Mouse (Mus musculus) liver, embryonic 14.5 days (tissue): ENCODE data around the gene Aar2. TPM values are rescaled to one million over a fixed set of nuclear protein-coding genes. Genes with fewer than 3 reads are reported as not detected.

Experiments used
- ATAC-seq: fragments of 200-750 bp; cut with Nextera tagmentation; 2 replicates; pipeline ENCODE4 v1.8.0; 2017; ENCODE audit warnings: moderate number of reproducible peaks, mild to moderate bottlenecking, moderate library complexity; ENCODE audit not compliant: insufficient read depth
- DNase-seq, 3 experiments: peaks; one replicate each; pipeline ENCODE4 v3.0.0-alpha.2; 2012 to 2013; ENCODE audit warnings: low read depth in 3 of 3, low spot score in 3 of 3
- H3K27ac ChIP-seq: fragments of 300-500 bp; sonication (generic); 2 replicates; pipeline ENCODE4 v1.5.1; 2014; ENCODE audit warnings: moderate library complexity, mild to moderate bottlenecking, control low read depth, inconsistent platforms
- H3K27me3 ChIP-seq: fragments of 300-500 bp; sonication (generic); 2 replicates; pipeline ENCODE4 v1.6.1; 2014; ENCODE audit warnings: mild to moderate bottlenecking, low read length, moderate library complexity; ENCODE audit not compliant: control insufficient read depth, insufficient read depth
- H3K36me3 ChIP-seq: fragments of 300-500 bp; sonication (generic); replicated peaks from 2 replicates; pipeline ENCODE4 v1.6.1; 2014; ENCODE audit warnings: low read depth; ENCODE audit not compliant: control insufficient read depth, insufficient read depth
- H3K4me1 ChIP-seq, 2 experiments: fragments of 200-500 bp in 1 of 2; fragments of 300-500 bp in 1 of 2; sonication (generic) in 1 of 2; replicated peaks; 2 replicates each; pipeline ENCODE4 v1.6.1; 2012 to 2014; ENCODE audit warnings: antibody characterized with exemption in 1 of 2, inconsistent platforms in 1 of 2, low read length in 1 of 2; ENCODE audit not compliant: control insufficient read depth in 2 of 2, insufficient read depth in 2 of 2
- H3K4me2 ChIP-seq: fragments of 300-500 bp; sonication (generic); 2 replicates; pipeline ENCODE4 v1.6.1; 2014; ENCODE audit warnings: low read depth, mild to moderate bottlenecking, control low read depth, moderate library complexity
- H3K4me3 ChIP-seq, 2 experiments: fragments of 200-500 bp in 1 of 2; fragments of 300-500 bp in 1 of 2; sonication (generic) in 1 of 2; 2 replicates each; pipeline ENCODE4 v1.5.1; 2012 to 2014; ENCODE audit warnings: low read depth in 2 of 2, low read length in 2 of 2, mild to moderate bottlenecking in 2 of 2, control low read depth in 1 of 2, inconsistent platforms in 1 of 2, moderate library complexity in 1 of 2; ENCODE audit not compliant: insufficient read depth in 1 of 2
- H3K9ac ChIP-seq: fragments of 300-500 bp; sonication (generic); replicated peaks from 2 replicates; pipeline ENCODE4 v1.6.1; 2014; ENCODE audit warnings: mild to moderate bottlenecking, control low read depth, moderate library complexity
- H3K9me3 ChIP-seq: fragments of 300-500 bp; sonication (generic); 2 replicates; pipeline ENCODE4 v1.6.1; 2016; ENCODE audit warnings: low read length, mixed read lengths; ENCODE audit not compliant: control insufficient read depth
- CTCF ChIP-seq: IDR thresholded peaks from 2 replicates; pipeline ENCODE4 v1.5.1; 2016; ENCODE audit warnings: antibody characterized with exemption, low read depth, control low read depth
- EP300 ChIP-seq: IDR thresholded peaks from 2 replicates; pipeline ENCODE4 v1.6.1; 2016; ENCODE audit warnings: antibody characterized with exemption, low read depth
- WGBS: fragments of 180-500 bp; shearing (Covaris S2); extraction: QIAGEN DNeasy Blood & Tissue Kit; methylation state at CpG from one replicate; pipeline ENCODE4 v1.1.7; 2014; ENCODE audit not compliant: insufficient replicate concordance; 5-methylcytosine and 5-hydroxymethylcytosine counted together
- polyA plus RNA-seq, 2 experiments: library from polyadenylated mRNA; depleted of rRNA in 1 of 2; stranded (reverse) in 1 of 2; unstranded in 1 of 2; fragments of >200 nt; fragmentation: Nextera tagmentation in 1 of 2; extraction: Ambion mirVana in 1 of 2; gene quantifications; 2 replicates each; pipeline versions ENCODE4 v1.2.1 to v1.2.3; 2012 to 2014

Gene Aar2
- polyA plus RNA-seq, 2 experiments: 6.0 to 13.2 TPM

GRCm38 (mm10) chr2:156561808-156562207 is 14.4 kb downstream of the Aar2 start:
- Histone ChIP-seq H3K9me3 (no peaks in the 10 kb centered on the region), H3K4me3 (no peak overlapping the region), H3K27me3 (no peaks in the 10 kb centered on the region), H3K9ac (no peak overlapping the region), H3K4me2 (no peak overlapping the region), H3K27ac (no peak overlapping the region), H3K36me3 (peaks cover 9% of the 10 kb centered on the region), H3K4me1 (peaks cover 0 to 6% of the 10 kb centered on the region in 2 experiments; a peak in 1 of 4 replicates)
- ATAC-seq (no peak), DNase-seq (peak in 1 of 3 experiments; percentile 9)
- no peak for TF ChIP-seq EP300
- TF ChIP-seq CTCF: no peak
- 10% methylated on average over 2 of the region's 2 CpGs for WGBS

- ATAC-seq: no peak
- peaks cover 10% of the 10 kb centered on the region for H3K36me3 ChIP-seq
- WGBS: 75% methylated on average over 5 of the region's 5 CpGs
Measured at GRCm38 (mm10) chr2:156563557-156563956, 16.2 kb downstream of the Aar2 start.

GRCm38 (mm10) chr2:156566512-156566911 is 19.1 kb downstream of the Aar2 start:
- ATAC-seq (no peak), DNase-seq (no peak)
- Histone ChIP-seq H3K9ac (no peak overlapping the region), H3K4me1 (peaks cover 0 to 4% of the 10 kb centered on the region in 2 experiments; a peak in 1 of 4 replicates), H3K36me3 (peaks cover 3% of the 10 kb centered on the region), H3K4me2 (no peak overlapping the region), H3K27ac (no peak overlapping the region), H3K4me3 (no peak overlapping the region), H3K27me3 (no peaks in the 10 kb centered on the region), H3K9me3 (no peaks in the 10 kb centered on the region)
- TF ChIP-seq EP300: no peak
- no peak for TF ChIP-seq CTCF
- WGBS: 86% methylated on average over 2 of the region's 2 CpGs

More at GRCm38 (mm10) chr2:156563557-156563956, 16.2 kb downstream of the Aar2 start:
- Histone ChIP-seq H3K27me3 (no peaks in the 10 kb centered on the region), H3K27ac (no peak overlapping the region), H3K4me3 (no peak overlapping the region), H3K4me2 (no peak overlapping the region), H3K4me1 (peaks cover 0 to 6% of the 10 kb centered on the region in 2 experiments; a peak in 1 of 4 replicates), H3K9me3 (no peaks in the 10 kb centered on the region), H3K9ac (no peak overlapping the region)
- no peak for TF ChIP-seq EP300
- no peak for TF ChIP-seq CTCF
- DNase-seq: no peak

GRCm38 (mm10) chr2:156568647-156569046 is 21.3 kb downstream of the Aar2 start:
- no peaks in the 10 kb centered on the region for H3K9me3 ChIP-seq
- TF ChIP-seq EP300 (no peak), CTCF (no peak)
- H3K9ac ChIP-seq: no peak overlapping the region
- no peaks in the 10 kb centered on the region for H3K4me1 ChIP-seq
- no peak overlapping the region for H3K4me3 ChIP-seq
- H3K27ac ChIP-seq: no peak overlapping the region
- DNase-seq (no peak), ATAC-seq (no peak)
- no peaks in the 10 kb centered on the region for H3K27me3 ChIP-seq
- H3K36me3 ChIP-seq: peaks cover 3% of the 10 kb centered on the region
- H3K4me2 ChIP-seq: no peak overlapping the region
- WGBS: 68% methylated on average over 7 of the region's 7 CpGs

GRCm38 (mm10) chr2:156569261-156569660 is 21.9 kb downstream of the Aar2 start:
- H3K4me2 ChIP-seq: no peak overlapping the region
- no peak overlapping the region for H3K27ac ChIP-seq
- H3K36me3 ChIP-seq: peaks cover 3% of the 10 kb centered on the region
- ATAC-seq (no peak), DNase-seq (no peak)
- no peaks in the 10 kb centered on the region for H3K9me3 ChIP-seq
- no peak for TF ChIP-seq CTCF
- TF ChIP-seq EP300: no peak
- 75% methylated on average over 3 of the region's 3 CpGs for WGBS
- H3K4me3 ChIP-seq: no peak overlapping the region
- no peaks in the 10 kb centered on the region for H3K4me1 ChIP-seq
- H3K9ac ChIP-seq: no peak overlapping the region
- no peaks in the 10 kb centered on the region for H3K27me3 ChIP-seq
